Mouse (Mus musculus): ENCODE data around the gene Zfp87. TPM values are rescaled to one million over a fixed set of nuclear protein-coding genes. Genes with fewer than 3 reads are reported as not detected.

Zfp87 gene
- polyA plus RNA-seq (2014; fragmentation: Nextera tagmentation; extraction: Ambion mirVana), result 31.7 and 34.9 TPM in 2 replicates

GRCm38 (mm10) chr13:67525753-67526410 lies at the start of gene Zfp87, which contains the start of gene Gm26965:
Zfp87 (minus strand) TSS chr13:67526177.
Gm26965 (minus strand) TSS chr13:67526151.
- no peaks in the 10 kb centered on the region for H3K9me3 ChIP-seq (ENCODE audit: control insufficient read depth, low read length)
- H3K36me3 ChIP-seq (ENCODE audit: control insufficient read depth, insufficient read depth, low read length), result no peaks in the 10 kb centered on the region; the same call in 1 of the 2 replicates
- ATAC-seq (ENCODE audit: low FRiP score) (peak; percentile 99), DNase-seq (ENCODE audit: low spot score, missing footprints) (peak; percentile 98)
- H3K27ac ChIP-seq (ENCODE audit: low read depth, low read length), result 0 out of 2 replicates have a peak within 1 kb of the TSS, but pooled peaks have one; percentile 20
- WGBS, result 0% methylated on average over 27 of the region's 27 CpGs
- H3K4me2 ChIP-seq, result peak within 1 kb of the TSS; percentile 82
- H3K4me3 ChIP-seq (ENCODE audit: low read depth, low read length), result peak within 1 kb of the TSS; percentile 87
- H3K9ac ChIP-seq (ENCODE audit: low read length), result peak within 1 kb of the TSS; percentile 86
- H3K27me3 ChIP-seq (ENCODE audit: control insufficient read depth, insufficient read depth, low read length), result no peaks in the 10 kb centered on the region
- H3K4me1 ChIP-seq (ENCODE audit: control insufficient read depth, insufficient read depth, low read length), result peaks cover 8% of the 10 kb centered on the region

DNA sequence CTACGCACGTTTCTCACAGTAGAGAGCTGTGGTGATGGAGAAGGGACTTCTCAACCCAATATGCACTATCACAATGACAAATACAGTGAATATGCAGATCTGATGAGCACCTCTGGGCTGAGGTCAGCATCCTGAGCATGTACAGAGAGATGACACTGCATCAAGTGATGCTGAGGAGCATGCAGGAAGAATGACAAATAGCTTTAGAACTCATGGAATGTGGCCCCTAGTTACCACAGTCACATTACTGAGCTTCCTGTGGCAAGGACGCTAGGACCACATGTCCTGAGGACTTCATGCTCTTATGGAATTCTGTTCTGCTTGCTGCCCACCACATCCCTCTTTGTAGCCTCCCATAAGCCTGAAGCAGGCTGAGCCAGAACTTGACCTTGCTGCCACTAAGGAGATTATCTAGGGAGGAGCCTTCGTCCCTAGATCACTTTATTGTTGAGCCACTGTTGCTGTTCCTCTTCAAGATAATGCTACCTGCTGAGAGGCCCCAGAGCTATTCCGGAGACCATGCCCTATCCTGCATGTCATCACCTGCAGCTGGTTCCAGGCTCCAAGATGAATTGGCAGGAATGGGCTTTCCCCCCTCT lies 46.7 kb upstream of the Zfp87 start:
- H3K9ac ChIP-seq (ENCODE audit: low read length), result no peak overlapping the region
- no peaks in the 10 kb centered on the region for H3K9me3 ChIP-seq (ENCODE audit: control insufficient read depth, low read length)
- H3K27me3 ChIP-seq (ENCODE audit: control insufficient read depth, insufficient read depth, low read length), result no peaks in the 10 kb centered on the region
- no peak overlapping the region for H3K27ac ChIP-seq (ENCODE audit: low read depth, low read length)
- H3K4me3 ChIP-seq (ENCODE audit: low read depth, low read length), result no peak overlapping the region
- 72% methylated on average over 5 of the region's 5 CpGs for WGBS
- DNase-seq (ENCODE audit: low spot score, missing footprints), result no peak
- ATAC-seq (ENCODE audit: low FRiP score), result no peak
- no peak overlapping the region for H3K4me2 ChIP-seq
- H3K36me3 ChIP-seq (ENCODE audit: control insufficient read depth, insufficient read depth, low read length), result no peaks in the 10 kb centered on the region
- no peaks in the 10 kb centered on the region for H3K4me1 ChIP-seq (ENCODE audit: control insufficient read depth, insufficient read depth, low read length)

GRCm38 (mm10) chr13:67553730-67554129 lies 27.8 kb upstream of the Zfp87 start, which contains the start of gene Zfp748:
Zfp748 (minus strand) TSS chr13:67553830.
- Histone ChIP-seq H3K36me3 (ENCODE audit: control insufficient read depth, insufficient read depth, low read length) (no peaks in the 10 kb centered on the region), H3K4me2 (peak within 1 kb of the TSS; percentile 66), H3K27ac (ENCODE audit: low read depth, low read length) (0 out of 2 replicates have a peak within 1 kb of the TSS, but pooled peaks have one; percentile 40), H3K9ac (ENCODE audit: low read length) (peak within 1 kb of the TSS; percentile 89), H3K4me3 (ENCODE audit: low read depth, low read length) (peak within 1 kb of the TSS; percentile 90), H3K9me3 (ENCODE audit: control insufficient read depth, low read length) (no peaks in the 10 kb centered on the region), H3K4me1 (ENCODE audit: control insufficient read depth, insufficient read depth, low read length) (peaks cover 9% of the 10 kb centered on the region), H3K27me3 (ENCODE audit: control insufficient read depth, insufficient read depth, low read length) (no peaks in the 10 kb centered on the region)
- 80% methylated on average over 4 of the region's 4 CpGs for WGBS
- no peak for ATAC-seq (ENCODE audit: low FRiP score)
- DNase-seq (ENCODE audit: low spot score, missing footprints), result no peak

- DNase-seq (ENCODE audit: low spot score, missing footprints) (peak; percentile 98), ATAC-seq (ENCODE audit: low FRiP score) (peak; percentile 99)
- Histone ChIP-seq H3K4me2 (peak overlapping the region; percentile 66), H3K27ac (ENCODE audit: low read depth, low read length) (0 out of 2 replicates have a peak overlapping the region, but pooled peaks have one; percentile 40), H3K9ac (ENCODE audit: low read length) (peak overlapping the region; percentile 89), H3K27me3 (ENCODE audit: control insufficient read depth, insufficient read depth, low read length) (no peaks in the 10 kb centered on the region), H3K9me3 (ENCODE audit: control insufficient read depth, low read length) (no peaks in the 10 kb centered on the region), H3K4me3 (ENCODE audit: low read depth, low read length) (peak overlapping the region; percentile 90), H3K4me1 (ENCODE audit: control insufficient read depth, insufficient read depth, low read length) (peaks cover 9% of the 10 kb centered on the region), H3K36me3 (ENCODE audit: control insufficient read depth, insufficient read depth, low read length) (no peaks in the 10 kb centered on the region)
- under 1% methylated on average over 44 of the region's 44 CpGs for WGBS
These were observed 26.7 kb upstream of the Zfp87 start for GRCm38 (mm10) chr13:67552505-67553346.

DNA sequence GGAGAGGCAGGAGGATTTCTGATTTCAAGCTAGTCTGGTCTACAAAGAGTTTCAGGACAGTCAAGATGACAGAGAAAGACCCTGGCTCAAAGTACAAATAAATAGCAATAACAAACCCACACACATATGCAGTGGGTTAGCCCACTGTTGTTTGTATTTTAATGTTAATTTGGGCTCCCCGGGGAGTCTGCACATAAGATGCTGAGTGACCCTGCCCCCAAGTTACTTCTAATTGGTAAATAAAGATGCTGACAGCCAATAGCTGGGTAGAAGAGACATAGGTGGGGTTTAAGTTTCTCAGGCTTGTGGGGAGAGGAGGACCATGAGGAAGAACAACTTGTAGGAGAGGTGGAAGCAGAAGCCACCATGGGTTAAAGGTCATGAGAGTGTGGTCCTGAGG lies 20.0 kb upstream of the Zfp87 start:
- no peak overlapping the region for H3K9ac ChIP-seq (ENCODE audit: low read length)
- no peak for DNase-seq (ENCODE audit: low spot score, missing footprints)
- no peak overlapping the region for H3K27ac ChIP-seq (ENCODE audit: low read depth, low read length)
- H3K4me2 ChIP-seq, result no peak overlapping the region
- H3K9me3 ChIP-seq (ENCODE audit: control insufficient read depth, low read length), result no peaks in the 10 kb centered on the region; the same call in 1 of the 2 replicates
- WGBS, result 92% methylated on average over 1 of the region's 1 CpGs
- no peaks in the 10 kb centered on the region for H3K4me1 ChIP-seq (ENCODE audit: control insufficient read depth, insufficient read depth, low read length)
- H3K36me3 ChIP-seq (ENCODE audit: control insufficient read depth, insufficient read depth, low read length), result peaks cover 21% of the 10 kb centered on the region
- no peak for ATAC-seq (ENCODE audit: low FRiP score)
- no peaks in the 10 kb centered on the region for H3K27me3 ChIP-seq (ENCODE audit: control insufficient read depth, insufficient read depth, low read length)
- H3K4me3 ChIP-seq (ENCODE audit: low read depth, low read length), result no peak overlapping the region

GRCm38 (mm10) chr13:67527049-67527730 lies 1.2 kb upstream of the Zfp87 start:
- Histone ChIP-seq H3K27ac (ENCODE audit: low read depth, low read length) (no peak overlapping the region), H3K4me2 (no peak overlapping the region), H3K27me3 (ENCODE audit: control insufficient read depth, insufficient read depth, low read length) (no peaks in the 10 kb centered on the region), H3K4me1 (ENCODE audit: control insufficient read depth, insufficient read depth, low read length) (peaks cover 8% of the 10 kb centered on the region), H3K4me3 (ENCODE audit: low read depth, low read length) (no peak overlapping the region), H3K9me3 (ENCODE audit: control insufficient read depth, low read length) (no peaks in the 10 kb centered on the region), H3K9ac (ENCODE audit: low read length) (no peak overlapping the region), H3K36me3 (ENCODE audit: control insufficient read depth, insufficient read depth, low read length) (no peaks in the 10 kb centered on the region)
- DNase-seq (ENCODE audit: low spot score, missing footprints) (no peak), ATAC-seq (ENCODE audit: low FRiP score) (no peak)
- WGBS, result 71% methylated on average over 3 of the region's 3 CpGs

- Histone ChIP-seq H3K4me1 (ENCODE audit: control insufficient read depth, insufficient read depth, low read length) (peaks cover 6% of the 10 kb centered on the region; the same call in 1 of the 2 replicates), H3K27ac (ENCODE audit: low read depth, low read length) (no peak overlapping the region), H3K9me3 (ENCODE audit: control insufficient read depth, low read length) (no peaks in the 10 kb centered on the region), H3K9ac (ENCODE audit: low read length) (peak overlapping the region; percentile 80; the same call in 1 of the 2 replicates), H3K4me2 (no peak overlapping the region), H3K36me3 (ENCODE audit: control insufficient read depth, insufficient read depth, low read length) (no peaks in the 10 kb centered on the region), H3K4me3 (ENCODE audit: low read depth, low read length) (no peak overlapping the region), H3K27me3 (ENCODE audit: control insufficient read depth, insufficient read depth, low read length) (no peaks in the 10 kb centered on the region)
- 0 out of 2 replicates have a peak, but pooled peaks have one; percentile 19 for ATAC-seq (ENCODE audit: low FRiP score)
- no peak for DNase-seq (ENCODE audit: low spot score, missing footprints)
- WGBS, result 79% methylated on average over 1 of the region's 1 CpGs
These were observed 25.1 kb downstream of the Zfp87 start for GRCm38 (mm10) chr13:67500908-67501307.

DNA sequence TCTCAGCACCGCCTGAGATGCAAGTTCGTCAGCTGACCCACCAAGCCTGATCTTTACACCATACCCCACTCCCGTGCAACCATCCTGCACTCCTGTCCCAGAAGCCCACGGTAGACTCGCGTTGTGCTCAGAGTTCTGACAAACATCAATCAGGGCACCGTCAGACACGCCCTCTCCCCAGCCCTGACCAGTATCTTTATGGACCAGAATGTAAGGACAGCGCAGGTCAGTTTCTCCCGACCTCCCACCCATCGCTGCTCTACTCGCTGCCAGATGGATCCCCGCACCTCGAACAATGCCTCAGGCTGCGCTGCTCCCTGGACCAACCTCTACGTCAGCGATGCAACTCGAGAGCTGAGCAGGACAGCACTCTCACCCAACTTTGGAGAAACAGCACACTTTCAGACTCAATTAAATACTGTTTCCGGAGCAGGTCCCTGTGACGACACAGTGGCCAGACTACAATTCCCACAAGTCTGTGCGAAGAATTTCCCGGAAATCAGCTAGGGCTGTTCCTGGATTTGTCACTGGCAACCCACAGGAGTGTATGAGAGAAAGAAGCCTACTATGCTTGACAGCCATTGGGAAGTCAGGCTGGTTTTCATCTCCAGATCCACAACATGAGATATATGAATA lies 25.8 kb downstream of the Zfp87 start, which contains the start of gene Zfp58:
TSS of gene Zfp58 (minus strand) at position 472 of the 636 bp plus-strand sequence.
- Histone ChIP-seq H3K27ac (ENCODE audit: low read depth, low read length) (no peak within 1 kb of the TSS), H3K4me2 (peak within 1 kb of the TSS; percentile 79), H3K4me3 (ENCODE audit: low read depth, low read length) (peak within 1 kb of the TSS; percentile 75), H3K9me3 (ENCODE audit: control insufficient read depth, low read length) (no peaks in the 10 kb centered on the region), H3K4me1 (ENCODE audit: control insufficient read depth, insufficient read depth, low read length) (peaks cover 6% of the 10 kb centered on the region; the same call in 1 of the 2 replicates), H3K9ac (ENCODE audit: low read length) (peak within 1 kb of the TSS; percentile 80), H3K36me3 (ENCODE audit: control insufficient read depth, insufficient read depth, low read length) (0 out of 2 replicates have a peak, but pooled peaks cover under 1% of the 10 kb centered on the region), H3K27me3 (ENCODE audit: control insufficient read depth, insufficient read depth, low read length) (no peaks in the 10 kb centered on the region)
- peak; percentile 98 for DNase-seq (ENCODE audit: low spot score, missing footprints)
- ATAC-seq (ENCODE audit: low FRiP score), result peak; percentile 97
- under 1% methylated on average over 22 of the region's 22 CpGs for WGBS
